Mouse (Mus musculus): ENCODE results near the gene Nanp. TPM values are rescaled to one million over a fixed set of nuclear protein-coding genes. Genes with fewer than 3 reads are reported as not detected.

The Nanp gene
- polyA plus RNA-seq, 1 experiment from 2014 or later: 52.4 TPM

GRCm38 (mm10) chr2:150982051-150982450 is 57.1 kb downstream of the Nanp start:
- Histone ChIP-seq H3K4me2 (no peak overlapping the region), H3K4me1 (ENCODE audit: control insufficient read depth, insufficient read depth, low read length) (no peaks in the 10 kb centered on the region), H3K4me3 (ENCODE audit: low read depth, low read length) (no peak overlapping the region), H3K9me3 (ENCODE audit: control insufficient read depth, low read length) (no peaks in the 10 kb centered on the region), H3K27me3 (ENCODE audit: control insufficient read depth, insufficient read depth, low read length) (no peaks in the 10 kb centered on the region), H3K9ac (ENCODE audit: low read length) (no peak overlapping the region), H3K27ac (ENCODE audit: low read depth, low read length) (no peak overlapping the region), H3K36me3 (ENCODE audit: control insufficient read depth, insufficient read depth, low read length) (no peaks in the 10 kb centered on the region)
- DNase-seq (ENCODE audit: low spot score, missing footprints) (no peak), ATAC-seq (ENCODE audit: low FRiP score) (no peak)

- Histone ChIP-seq H3K9me3 (ENCODE audit: control insufficient read depth, low read length) (no peaks in the 10 kb centered on the region), H3K4me3 (ENCODE audit: low read depth, low read length) (no peak overlapping the region), H3K27ac (ENCODE audit: low read depth, low read length) (no peak overlapping the region), H3K4me1 (ENCODE audit: control insufficient read depth, insufficient read depth, low read length) (no peaks in the 10 kb centered on the region), H3K36me3 (ENCODE audit: control insufficient read depth, insufficient read depth, low read length) (no peaks in the 10 kb centered on the region), H3K27me3 (ENCODE audit: control insufficient read depth, insufficient read depth, low read length) (no peaks in the 10 kb centered on the region), H3K4me2 (no peak overlapping the region), H3K9ac (ENCODE audit: low read length) (no peak overlapping the region)
- 88% methylated on average over 7 of the region's 7 CpGs for WGBS
- no peak for ATAC-seq (ENCODE audit: low FRiP score)
- no peak for DNase-seq (ENCODE audit: low spot score, missing footprints)
These were observed 57.7 kb downstream of the Nanp start for GRCm38 (mm10) chr2:150981524-150981923.

- Histone ChIP-seq H3K36me3 (ENCODE audit: control insufficient read depth, insufficient read depth, low read length) (no peaks in the 10 kb centered on the region), H3K4me1 (ENCODE audit: control insufficient read depth, insufficient read depth, low read length) (no peaks in the 10 kb centered on the region), H3K9me3 (ENCODE audit: control insufficient read depth, low read length) (no peaks in the 10 kb centered on the region), H3K27me3 (ENCODE audit: control insufficient read depth, insufficient read depth, low read length) (no peaks in the 10 kb centered on the region), H3K4me2 (no peak overlapping the region), H3K9ac (ENCODE audit: low read length) (no peak overlapping the region), H3K4me3 (ENCODE audit: low read depth, low read length) (no peak overlapping the region), H3K27ac (ENCODE audit: low read depth, low read length) (no peak overlapping the region)
- 89% methylated on average over 14 of the region's 14 CpGs for WGBS
- ATAC-seq (ENCODE audit: low FRiP score) (no peak), DNase-seq (ENCODE audit: low spot score, missing footprints) (no peak)
These were observed 59.2 kb downstream of the Nanp start for GRCm38 (mm10) chr2:150979861-150980620.

Other genes with a start within 250 kb of the Nanp start
- 54.4 and 55.1 TPM in 2 replicates for gene Abhd12, start 134.7 kb downstream of the Nanp start, polyA plus RNA-seq (2014; fragmentation: Nextera tagmentation; extraction: Ambion mirVana)
- 73.8 and 82.1 TPM in 2 replicates for gene Gins1, start 134.0 kb downstream of the Nanp start, polyA plus RNA-seq (2014; fragmentation: Nextera tagmentation; extraction: Ambion mirVana)
- gene Ninl, start within 50 bp of the Nanp start, polyA plus RNA-seq (2014; fragmentation: Nextera tagmentation; extraction: Ambion mirVana): 11.2 and 11.6 TPM in 2 replicates
- not detected in 2 replicates for gene Gm14151, start 53.0 kb upstream of the Nanp start, polyA plus RNA-seq (2014; fragmentation: Nextera tagmentation; extraction: Ambion mirVana)
- gene Gm14147, start 58.8 kb upstream of the Nanp start, polyA plus RNA-seq (2014; fragmentation: Nextera tagmentation; extraction: Ambion mirVana): not detected in 2 replicates